Mouse (Mus musculus): Measurements from ENCODE around the gene Gm43517. TPM values are rescaled to one million over a fixed set of nuclear protein-coding genes. Genes with fewer than 3 reads are reported as not detected.

Gm43517 gene
- total RNA-seq, 2 experiments from 2014 or later, result not detected

DNA sequence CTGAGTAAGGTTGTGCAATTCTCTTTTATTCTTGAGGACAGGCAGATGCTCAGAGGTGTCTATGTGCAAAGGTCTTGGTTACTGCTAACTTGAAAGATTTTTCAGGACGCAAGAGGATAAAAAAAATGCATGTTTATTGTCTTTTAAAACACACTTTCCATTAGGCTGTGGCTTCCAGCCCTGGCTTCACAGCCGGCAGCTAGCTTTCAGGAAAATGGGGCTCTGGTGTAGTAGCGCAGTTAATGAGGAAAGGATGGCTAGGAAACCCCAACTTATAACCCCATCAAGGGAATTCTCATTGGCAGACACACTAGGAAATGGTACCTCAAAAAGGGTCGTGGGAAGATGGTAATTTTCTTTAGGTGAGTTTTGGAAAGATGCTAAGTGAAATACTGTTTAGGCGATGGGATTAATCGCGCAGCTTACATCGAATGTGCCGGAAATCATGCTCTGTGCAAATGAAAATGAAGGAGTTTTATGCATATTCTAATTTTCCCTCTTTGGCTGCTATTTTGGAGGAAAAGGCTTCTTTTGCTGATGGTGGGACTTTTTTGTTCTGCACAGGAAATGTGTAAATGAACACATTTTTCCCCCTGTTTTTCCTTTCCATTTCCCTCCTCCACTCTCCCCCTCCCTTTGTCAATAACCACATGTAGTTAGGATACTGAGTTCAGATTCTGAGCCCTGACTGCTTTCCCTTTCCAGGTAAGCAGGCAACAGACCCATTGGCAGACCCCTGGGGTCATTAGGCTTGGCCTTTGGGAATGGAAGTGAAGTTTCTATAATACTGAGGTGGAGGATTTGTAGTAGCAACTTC, 15.3 kb downstream of the Gm43517 start:
- no peak for DNase-seq
- H3K27ac ChIP-seq, result no peak overlapping the region
- TF ChIP-seq CTCF (IDR thresholded peaks at IDR 0.05), result no peak
- no peak overlapping the region for H3K4me3 ChIP-seq
- intact Hi-C loops (cut with DNase I), result no loop called here

DNA sequence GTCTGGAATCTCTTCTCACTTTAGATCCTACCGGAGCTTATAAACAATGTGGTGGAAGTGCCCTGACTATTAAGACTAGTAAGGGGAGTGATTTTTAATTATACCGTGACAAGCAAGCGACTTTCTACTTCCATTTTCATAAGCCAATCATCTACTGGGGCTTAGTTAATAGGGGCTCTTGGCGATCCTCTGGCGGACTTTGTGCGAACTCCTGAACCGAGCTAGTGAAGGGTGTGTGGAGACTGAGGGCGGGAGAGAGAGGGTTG, 15.8 kb downstream of the Gm43517 start:
- H3K4me3 ChIP-seq, result peak overlapping the region; percentile 57
- intact Hi-C loops (cut with DNase I), result no loop called here
- no peak for DNase-seq
- TF ChIP-seq CTCF (IDR thresholded peaks at IDR 0.05), result no peak
- H3K27ac ChIP-seq, result no peak overlapping the region

DNA sequence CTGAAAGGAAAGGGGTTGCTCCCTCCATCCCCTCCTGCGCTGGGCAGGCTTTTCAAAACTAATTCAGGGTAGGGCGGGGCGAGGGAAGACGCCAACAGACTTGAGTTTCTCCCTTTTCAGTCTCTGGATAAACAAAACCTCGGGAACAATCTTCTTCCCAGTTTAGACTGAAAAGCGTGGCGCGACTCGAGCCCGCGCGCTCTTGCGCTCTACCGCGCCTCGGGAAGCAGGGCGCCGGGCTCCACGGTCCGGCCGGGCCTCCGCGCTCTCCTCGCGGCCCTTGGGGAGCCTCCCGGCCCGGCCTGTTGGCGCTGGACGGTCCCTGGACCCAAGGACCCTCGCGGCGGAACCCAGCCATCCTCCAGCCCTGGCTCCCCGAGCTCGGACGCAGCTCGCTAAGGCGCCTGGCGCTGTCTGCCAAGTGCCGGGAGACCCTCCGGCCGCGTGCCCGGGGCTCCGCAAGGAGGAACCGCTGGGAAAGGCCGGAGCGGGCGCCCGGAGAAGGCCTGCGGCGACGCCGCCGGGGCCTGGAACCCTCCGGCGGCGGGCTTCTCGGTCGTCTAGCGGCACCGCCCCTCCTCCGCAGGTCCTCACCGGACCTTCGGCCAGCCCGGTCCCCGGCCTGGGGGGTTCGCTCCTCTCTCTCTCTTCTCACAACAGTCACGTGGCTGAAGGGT, 16.3 kb downstream of the Gm43517 start:
- intact Hi-C loops (cut with DNase I), result no loop called here

DNA sequence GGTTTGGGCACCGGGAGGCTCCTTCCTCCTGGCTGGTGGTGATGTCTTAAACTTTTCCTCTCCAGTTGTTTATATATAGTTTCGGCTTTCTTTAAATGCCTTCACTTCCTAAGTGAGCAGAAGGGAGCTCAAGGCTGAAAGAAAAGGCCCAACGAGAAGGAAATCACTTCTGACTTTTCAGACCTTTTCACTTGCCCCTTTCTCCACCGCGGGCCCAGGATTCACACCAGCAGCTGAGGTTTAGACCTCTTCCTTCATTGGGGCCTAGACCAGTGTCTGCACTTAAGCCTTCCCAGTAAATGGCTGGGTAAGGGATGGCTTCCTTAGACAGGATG, 16.8 kb downstream of the Gm43517 start:
- DNase-seq, result no peak
- peak overlapping the region; percentile 57 for H3K4me3 ChIP-seq
- no peak for TF ChIP-seq CTCF (IDR thresholded peaks at IDR 0.05)
- no peak overlapping the region for H3K27ac ChIP-seq
- intact Hi-C loops (cut with DNase I), result no loop called here

More for the DNA sequence above, 16.3 kb downstream of the Gm43517 start:
- TF ChIP-seq CTCF (IDR thresholded peaks at IDR 0.05), result no peak
- DNase-seq, result no peak
- peak overlapping the region; percentile 57 for H3K4me3 ChIP-seq
- H3K27ac ChIP-seq, result no peak overlapping the region

DNA sequence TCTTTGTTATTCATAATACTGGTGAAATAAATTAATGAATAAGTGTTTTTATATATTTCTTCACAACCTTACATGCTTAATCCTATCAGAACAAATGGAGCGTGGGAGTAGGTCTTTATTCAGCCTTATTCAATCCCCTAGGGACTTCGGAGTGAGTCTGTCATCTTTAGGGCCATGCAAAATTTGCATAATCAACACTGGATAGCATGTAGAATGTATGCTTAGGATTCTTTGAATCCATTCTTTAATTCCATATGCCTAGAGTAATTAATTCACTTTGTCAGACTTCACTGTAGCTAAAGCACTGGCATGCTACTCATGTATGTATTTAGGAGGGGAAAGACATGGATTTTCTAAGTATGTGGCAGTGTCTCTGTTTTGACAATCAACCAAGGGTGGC, 24.9 kb downstream of the Gm43517 start:
- DNase-seq, result no peak
- TF ChIP-seq CTCF (IDR thresholded peaks at IDR 0.05), result no peak
- intact Hi-C loops (cut with DNase I), result no loop called here

DNA sequence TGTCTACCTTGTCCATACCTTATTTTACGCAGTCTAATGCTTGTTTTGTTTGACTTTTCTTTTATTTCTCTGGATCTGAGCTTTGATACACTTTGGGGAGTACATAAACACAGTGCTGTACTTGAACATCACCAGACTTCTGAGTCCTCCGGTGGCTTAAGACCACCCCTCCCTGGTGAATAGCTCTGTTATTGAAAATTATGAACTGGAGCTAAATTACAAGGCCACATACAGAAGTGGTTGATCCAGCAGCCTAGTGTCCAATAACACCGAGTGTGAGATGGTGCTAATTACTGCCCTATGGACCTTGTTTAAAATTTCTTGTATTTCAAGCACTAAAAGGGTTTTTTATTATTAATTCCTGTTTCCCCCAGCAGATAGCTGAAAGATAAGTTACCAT, 33.0 kb downstream of the Gm43517 start:
- TF ChIP-seq CTCF (IDR thresholded peaks at IDR 0.05), result no peak
- intact Hi-C loops (cut with DNase I), result no loop called here
- no peak for DNase-seq
- Histone ChIP-seq H3K4me3 (no peak overlapping the region), H3K27ac (no peak overlapping the region)

More for the DNA sequence above, 24.9 kb downstream of the Gm43517 start:
- Histone ChIP-seq H3K4me3 (no peak overlapping the region), H3K27ac (no peak overlapping the region)

Other genes with a start within 250 kb of the Gm43517 start
- not detected for gene Foxg1, start 2.5 kb upstream of the Gm43517 start, total RNA-seq (2021)

All from gastrocnemius, adult 2 months (tissue).